Mouse (Mus musculus) forebrain, embryonic 11.5 days (tissue): ENCODE data around the gene Ankzf1. TPM values are rescaled to one million over a fixed set of nuclear protein-coding genes. Genes with fewer than 3 reads are reported as not detected.

ENCODE experiments used
- ATAC-seq: fragments of 200-750 bp; cut with Nextera tagmentation; replicated peaks from 2 replicates; pipeline ENCODE4 v1.8.0; 2017; ENCODE audit warnings: moderate TSS enrichment; ENCODE audit not compliant: low FRiP score
- DNase-seq: peaks from one replicate; pipeline ENCODE4 v3.0.0-alpha.2; 2017; ENCODE audit warnings: low spot score
- H3K27ac ChIP-seq: fragments of 300-500 bp; sonication (generic); 2 replicates; pipeline ENCODE4 v1.5.1; 2014; ENCODE audit warnings: low read depth, low read length
- H3K27me3 ChIP-seq: fragments of 300-500 bp; sonication (generic); 2 replicates; pipeline ENCODE4 v1.6.1; 2014; ENCODE audit warnings: mild to moderate bottlenecking, low read length, mixed read lengths; ENCODE audit not compliant: control insufficient read depth, insufficient read depth
- H3K36me3 ChIP-seq: fragments of 300-500 bp; sonication (generic); 2 replicates; pipeline ENCODE4 v1.6.1; 2014; ENCODE audit warnings: mild to moderate bottlenecking, low read length, moderate library complexity, mixed read lengths; ENCODE audit not compliant: control insufficient read depth, insufficient read depth
- H3K4me1 ChIP-seq: fragments of 300-500 bp; sonication (generic); replicated peaks from 2 replicates; pipeline ENCODE4 v1.6.1; 2014; ENCODE audit warnings: low read length, mixed read lengths; ENCODE audit not compliant: control insufficient read depth, insufficient read depth
- H3K4me2 ChIP-seq: fragments of 300-500 bp; sonication (generic); 2 replicates; pipeline ENCODE4 v1.6.1; 2014; ENCODE audit warnings: low read depth, mild to moderate bottlenecking, low read length, moderate library complexity, mixed read lengths; ENCODE audit not compliant: severe bottlenecking
- H3K4me3 ChIP-seq: fragments of 300-500 bp; sonication (generic); 2 replicates; pipeline ENCODE4 v1.5.1; 2014; ENCODE audit warnings: low read depth, low read length
- H3K9ac ChIP-seq: fragments of 300-500 bp; sonication (generic); 2 replicates; pipeline ENCODE4 v1.6.1; 2014; ENCODE audit warnings: low read length
- H3K9me3 ChIP-seq: fragments of 300-500 bp; sonication (generic); 2 replicates; pipeline ENCODE4 v1.6.1; 2016; ENCODE audit warnings: low read length, mixed read lengths; ENCODE audit not compliant: control insufficient read depth
- WGBS: fragments of 180-500 bp; shearing (Covaris S2); extraction: QIAGEN DNeasy Blood & Tissue Kit; methylation state at CpG from one replicate; pipeline ENCODE4 v1.1.7; 2014; 5-methylcytosine and 5-hydroxymethylcytosine counted together
- polyA plus RNA-seq: library from polyadenylated mRNA; unstranded; fragments of >200 nt; fragmentation: Nextera tagmentation; extraction: Ambion mirVana; gene quantifications from 2 replicates; pipeline ENCODE4 v1.2.1, GENCODE M21; 2014

Ankzf1 gene
- 18.9 and 19.0 TPM in 2 replicates for polyA plus RNA-seq

DNA sequence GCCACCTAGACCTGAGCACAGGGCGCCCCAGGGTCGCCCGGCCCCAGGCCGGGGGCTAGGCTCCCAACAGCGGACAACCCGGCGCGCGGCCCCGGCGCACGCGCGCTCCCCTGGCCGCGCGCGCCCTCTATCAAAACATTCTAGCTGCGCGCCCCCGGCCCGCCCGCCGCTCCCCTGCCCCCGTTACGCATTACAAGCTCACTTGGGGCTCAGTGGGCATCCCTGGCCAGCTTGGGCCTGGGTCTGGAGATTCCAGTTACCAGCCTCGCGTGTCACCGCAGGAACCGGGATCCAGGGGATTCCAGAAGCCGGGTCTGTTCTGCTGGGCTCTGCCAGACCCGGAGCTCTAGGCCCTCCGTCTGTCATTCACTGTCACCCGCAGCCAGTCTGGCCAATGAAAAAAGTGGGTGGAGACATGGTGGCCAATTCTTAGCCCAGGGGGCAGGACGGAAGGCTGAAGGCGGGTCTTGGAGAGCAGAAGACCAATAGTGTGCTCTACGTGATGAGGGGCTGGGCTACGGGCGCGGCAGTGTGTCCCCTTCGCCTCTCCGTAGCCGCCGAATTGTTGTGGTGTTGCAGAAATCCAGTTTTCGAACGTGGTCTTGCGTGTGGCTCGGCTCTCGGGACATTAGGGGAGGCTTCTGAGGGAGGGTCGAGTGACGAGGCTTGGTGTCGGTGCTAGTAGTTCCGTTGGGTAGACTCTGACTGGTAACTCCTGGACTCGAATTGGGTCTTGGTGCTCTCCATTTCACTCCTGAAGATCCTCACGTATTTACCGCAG lies at the start of gene Ankzf1, which contains the start of gene Atg9a:
Ankzf1 (plus strand) TSS at position 530 of the 781 bp plus-strand sequence.
Atg9a (minus strand) TSS at position 575 of the 781 bp plus-strand sequence.
- peak; percentile 95 for DNase-seq
- 2% methylated on average over 56 of the region's 56 CpGs for WGBS

DNA sequence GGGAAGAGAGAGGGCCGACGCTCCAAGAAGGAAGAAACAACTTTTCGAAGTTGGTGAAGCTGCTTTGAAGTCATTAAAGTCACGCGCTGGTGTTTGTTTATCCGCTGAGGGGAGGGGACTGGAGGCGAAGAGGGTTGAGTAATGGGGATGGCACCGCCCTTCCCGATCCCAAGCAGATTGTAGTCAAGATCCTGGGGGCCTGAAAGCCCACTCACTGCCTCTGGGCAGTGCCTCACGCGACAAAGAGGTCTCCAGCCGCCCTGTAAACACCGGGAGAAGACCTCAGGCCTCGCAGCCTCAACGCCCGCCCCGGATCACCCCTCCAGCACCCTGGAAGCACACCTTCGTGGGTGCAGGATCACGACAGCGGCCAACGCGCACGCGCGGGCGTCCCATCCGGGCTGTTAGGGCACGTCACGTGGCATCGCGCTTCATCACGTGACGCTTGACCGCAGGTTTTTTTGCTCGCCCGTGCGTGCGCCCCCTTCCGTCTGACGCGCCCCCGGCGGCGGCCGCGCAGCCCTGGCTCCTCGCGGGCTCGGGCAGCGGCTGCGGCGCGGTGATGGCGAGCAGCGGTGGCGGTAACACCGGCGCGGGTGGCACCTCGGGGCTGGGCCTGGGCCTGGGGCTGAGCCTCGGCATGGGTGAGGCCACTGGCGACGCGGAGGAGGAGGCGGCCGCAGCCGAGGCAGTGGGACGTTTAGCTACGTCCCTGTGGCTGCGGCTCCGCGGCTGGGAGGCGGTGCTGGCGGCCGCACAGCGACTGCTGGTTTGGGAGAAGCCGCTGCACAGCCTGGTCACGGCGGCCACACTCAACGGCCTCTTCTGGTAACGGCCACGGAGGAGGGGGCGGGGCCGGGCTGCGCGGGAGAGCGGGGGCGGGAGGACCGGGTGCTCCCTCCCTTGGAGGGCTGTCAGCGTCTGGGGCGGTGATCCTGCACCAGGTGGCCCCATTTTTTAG lies 49.4 kb upstream of the Ankzf1 start, which contains the start of the genes Cnppd1 and Retreg2:
Cnppd1 (minus strand) TSS at position 411 of the 961 bp plus-strand sequence.
Retreg2 (plus strand) TSS at position 478 of the 961 bp plus-strand sequence.
- Histone ChIP-seq H3K27me3 (no peaks in the 10 kb centered on the region), H3K27ac (peak within 1 kb of the TSS; percentile 90), H3K9me3 (no peaks in the 10 kb centered on the region), H3K4me3 (peak within 1 kb of the TSS; percentile 83), H3K36me3 (peaks cover 5% of the 10 kb centered on the region; the same call in 1 of the 2 replicates), H3K9ac (peak within 1 kb of the TSS; percentile 91), H3K4me1 (peaks cover 4% of the 10 kb centered on the region; the same call in 1 of the 2 replicates), H3K4me2 (peak within 1 kb of the TSS; percentile 99)
- ATAC-seq (peak; percentile 87), DNase-seq (peak; percentile 99)
- WGBS, result under 1% methylated on average over 88 of the region's 91 CpGs

More for the DNA sequence above, at the start of gene Ankzf1, which contains the start of gene Atg9a:
- H3K9me3 ChIP-seq, result no peaks in the 10 kb centered on the region
- no peaks in the 10 kb centered on the region for H3K27me3 ChIP-seq
- H3K9ac ChIP-seq, result peak within 1 kb of the TSS; percentile 83
- peak within 1 kb of the TSS; percentile 75 for H3K4me3 ChIP-seq
- peaks cover 8% of the 10 kb centered on the region for H3K4me1 ChIP-seq
- peak within 1 kb of the TSS; percentile 99 for H3K4me2 ChIP-seq
- peak within 1 kb of the TSS; percentile 68 for H3K27ac ChIP-seq
- ATAC-seq, result peak; percentile 99
- H3K36me3 ChIP-seq, result no peaks in the 10 kb centered on the region; the same call in 1 of the 2 replicates

DNA sequence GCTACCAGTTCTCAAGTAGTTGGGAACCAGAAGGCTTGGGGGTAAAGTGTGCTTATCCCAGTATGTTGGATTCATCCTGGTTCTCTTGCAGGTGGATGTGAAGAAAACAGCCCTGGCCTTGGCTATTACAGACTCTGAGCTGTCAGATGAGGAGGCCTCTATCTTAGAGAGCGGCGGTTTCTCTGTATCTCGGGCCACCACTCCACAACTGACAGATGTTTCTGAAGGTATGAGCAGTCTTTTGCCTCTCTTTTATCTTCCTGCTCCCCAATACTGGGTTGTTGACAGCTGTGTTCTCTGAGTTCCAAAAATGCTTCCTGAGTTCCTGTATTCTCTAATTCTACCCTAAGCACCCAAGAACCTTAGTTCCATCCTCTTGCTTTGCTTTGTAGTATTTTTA lies 46.4 kb upstream of the Ankzf1 start:
- peaks cover 5% of the 10 kb centered on the region for H3K36me3 ChIP-seq

DNA sequence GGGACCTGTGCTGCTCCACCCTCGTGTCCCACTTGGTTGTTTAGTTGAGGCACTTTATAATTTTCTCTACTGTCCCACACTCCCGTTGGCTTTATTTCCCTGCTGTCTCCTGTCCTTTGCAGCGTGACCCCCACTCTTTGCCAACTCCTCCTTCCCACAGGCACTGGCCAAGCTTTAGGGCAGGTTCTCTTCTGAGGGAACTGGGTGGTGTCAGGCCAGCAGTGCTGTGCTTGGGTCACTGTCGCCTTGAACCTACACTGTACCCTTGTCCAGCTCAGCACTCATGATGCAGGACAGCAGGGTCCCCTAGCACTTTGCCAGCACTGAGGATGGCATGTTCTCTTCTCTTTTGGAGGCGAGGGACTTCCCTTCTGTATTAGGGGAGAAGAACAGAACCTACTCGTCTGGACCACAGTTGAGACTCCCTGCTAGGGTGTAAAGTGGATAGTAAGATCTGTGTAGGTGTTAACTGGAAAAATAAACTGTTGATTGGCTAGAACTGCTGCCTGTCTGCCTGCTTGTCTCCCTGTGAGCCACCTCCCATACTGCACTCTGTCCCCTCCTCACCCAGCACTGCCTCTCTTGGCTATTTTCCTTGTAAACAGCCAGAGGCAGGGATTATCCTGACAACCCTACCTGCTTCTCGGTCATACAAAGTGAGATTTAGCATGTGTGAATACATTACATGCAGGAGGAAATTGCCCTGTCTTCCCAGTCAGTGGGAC lies 44.4 kb upstream of the Ankzf1 start:
- Histone ChIP-seq H3K36me3 (peaks cover 5% of the 10 kb centered on the region), H3K27ac (no peak overlapping the region), H3K9me3 (no peaks in the 10 kb centered on the region), H3K4me2 (no peak overlapping the region), H3K9ac (no peak overlapping the region), H3K4me1 (no peaks in the 10 kb centered on the region; the same call in 1 of the 2 replicates), H3K4me3 (no peak overlapping the region), H3K27me3 (no peaks in the 10 kb centered on the region)
- DNase-seq, result no peak
- WGBS, result 84% methylated on average over 7 of the region's 7 CpGs
- ATAC-seq, result no peak

More for the DNA sequence above, 46.4 kb upstream of the Ankzf1 start:
- ATAC-seq (no peak), DNase-seq (no peak)
- Histone ChIP-seq H3K4me3 (no peak overlapping the region), H3K9ac (no peak overlapping the region), H3K4me2 (no peak overlapping the region), H3K4me1 (peaks cover 4% of the 10 kb centered on the region; the same call in 1 of the 2 replicates), H3K9me3 (no peaks in the 10 kb centered on the region), H3K27me3 (no peaks in the 10 kb centered on the region), H3K27ac (no peak overlapping the region)
- 97% methylated on average over 3 of the region's 3 CpGs for WGBS

DNA sequence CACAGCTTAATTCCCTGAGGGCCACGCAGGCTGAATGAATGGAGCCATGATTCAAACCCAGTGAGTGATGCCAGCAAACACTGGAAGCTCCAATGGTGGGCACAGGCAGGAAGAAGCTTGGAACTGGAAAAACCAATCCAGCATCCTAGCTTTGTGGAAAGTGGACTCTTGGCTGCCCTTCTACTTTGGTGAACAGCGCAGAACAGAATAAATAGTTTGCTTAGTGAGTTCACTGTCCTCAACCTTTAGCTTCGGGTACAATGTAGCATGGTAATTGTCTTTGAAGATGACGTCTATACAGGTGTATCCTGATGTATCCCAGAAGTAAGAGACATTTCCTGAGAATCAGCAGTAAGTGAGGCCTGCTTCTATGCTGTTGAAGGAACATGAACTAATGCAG lies 43.2 kb upstream of the Ankzf1 start:
- no peak for DNase-seq
- Histone ChIP-seq H3K9ac (no peak overlapping the region), H3K9me3 (no peaks in the 10 kb centered on the region), H3K4me2 (no peak overlapping the region), H3K4me1 (no peaks in the 10 kb centered on the region; the same call in 1 of the 2 replicates), H3K27me3 (no peaks in the 10 kb centered on the region), H3K27ac (no peak overlapping the region), H3K4me3 (no peak overlapping the region), H3K36me3 (peaks cover 5% of the 10 kb centered on the region)
- ATAC-seq, result no peak
- 90% methylated on average over 4 of the region's 4 CpGs for WGBS

DNA sequence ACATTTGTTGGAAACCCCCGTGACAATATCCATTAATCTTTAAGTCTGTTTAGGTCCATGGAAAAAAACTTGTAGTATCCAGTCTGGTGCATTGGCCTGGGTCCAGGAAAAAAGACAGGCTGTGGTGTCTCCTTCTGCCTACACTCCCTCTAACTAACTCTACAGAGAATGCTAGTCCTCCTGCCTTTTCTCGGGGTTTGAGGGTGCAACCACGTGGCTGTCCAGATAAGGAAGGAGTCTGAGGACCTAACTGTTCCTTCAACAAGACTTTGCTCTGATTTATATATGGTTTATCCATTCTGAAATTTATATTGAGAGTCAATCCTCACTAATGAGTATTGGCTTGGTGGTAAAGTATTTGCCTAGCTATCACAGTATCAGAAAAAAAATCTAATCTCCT lies 36.1 kb upstream of the Ankzf1 start:
- H3K27ac ChIP-seq, result no peak overlapping the region
- no peak overlapping the region for H3K4me2 ChIP-seq
- no peak overlapping the region for H3K4me3 ChIP-seq
- no peaks in the 10 kb centered on the region for H3K36me3 ChIP-seq
- DNase-seq (no peak), ATAC-seq (no peak)
- no peak overlapping the region for H3K9ac ChIP-seq
- 76% methylated on average over 3 of the region's 3 CpGs for WGBS
- H3K9me3 ChIP-seq, result no peaks in the 10 kb centered on the region
- no peaks in the 10 kb centered on the region for H3K4me1 ChIP-seq
- H3K27me3 ChIP-seq, result no peaks in the 10 kb centered on the region

DNA sequence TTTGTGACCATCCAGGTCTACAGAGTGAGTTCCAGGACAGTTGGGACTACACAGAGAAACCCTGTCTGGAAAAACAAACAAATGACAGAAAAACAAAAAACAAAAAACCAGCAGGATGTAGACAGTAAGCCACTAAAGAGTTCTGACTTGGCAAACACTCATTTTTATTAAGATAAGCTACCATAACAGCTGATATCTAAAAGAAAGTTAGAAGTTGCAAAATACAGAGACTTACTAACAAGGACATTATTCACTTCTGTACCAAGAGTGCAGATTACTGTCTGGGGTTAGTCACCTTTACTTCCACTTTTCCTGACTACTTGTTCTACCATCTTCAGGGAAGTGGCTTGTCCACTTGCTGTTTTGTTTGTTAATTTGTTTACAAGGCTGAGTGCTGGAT lies 33.0 kb upstream of the Ankzf1 start:
- no peak overlapping the region for H3K4me3 ChIP-seq
- no peak overlapping the region for H3K4me2 ChIP-seq
- no peaks in the 10 kb centered on the region for H3K36me3 ChIP-seq
- H3K27ac ChIP-seq, result no peak overlapping the region
- no peak for ATAC-seq
- no peak for DNase-seq
- H3K9me3 ChIP-seq, result no peaks in the 10 kb centered on the region
- H3K9ac ChIP-seq, result no peak overlapping the region
- H3K27me3 ChIP-seq, result no peaks in the 10 kb centered on the region
- no peaks in the 10 kb centered on the region for H3K4me1 ChIP-seq
